Mouse (Mus musculus) c-Kit-negative CD71-positive TER-119-positive erythroid progenitor cells, embryonic 14.5 days (primary cell): ENCODE data around the gene Nipsnap2.
"Not testable (repeated sequence)": the region's sequence is repeated elsewhere in the genome, so short reads cannot be mapped to it uniquely, and the experiment has no call there.

Source experiments
- DNase-seq: peaks from one replicate; pipeline ENCODE4 v3.0.0-alpha.2; 2013; ENCODE audit warnings: low read depth, low spot score

Gene Nipsnap2

GRCm38 (mm10) chr5:129761865-129762540 lies 37.1 kb downstream of the Nipsnap2 start:
- no peak for DNase-seq

DNA sequence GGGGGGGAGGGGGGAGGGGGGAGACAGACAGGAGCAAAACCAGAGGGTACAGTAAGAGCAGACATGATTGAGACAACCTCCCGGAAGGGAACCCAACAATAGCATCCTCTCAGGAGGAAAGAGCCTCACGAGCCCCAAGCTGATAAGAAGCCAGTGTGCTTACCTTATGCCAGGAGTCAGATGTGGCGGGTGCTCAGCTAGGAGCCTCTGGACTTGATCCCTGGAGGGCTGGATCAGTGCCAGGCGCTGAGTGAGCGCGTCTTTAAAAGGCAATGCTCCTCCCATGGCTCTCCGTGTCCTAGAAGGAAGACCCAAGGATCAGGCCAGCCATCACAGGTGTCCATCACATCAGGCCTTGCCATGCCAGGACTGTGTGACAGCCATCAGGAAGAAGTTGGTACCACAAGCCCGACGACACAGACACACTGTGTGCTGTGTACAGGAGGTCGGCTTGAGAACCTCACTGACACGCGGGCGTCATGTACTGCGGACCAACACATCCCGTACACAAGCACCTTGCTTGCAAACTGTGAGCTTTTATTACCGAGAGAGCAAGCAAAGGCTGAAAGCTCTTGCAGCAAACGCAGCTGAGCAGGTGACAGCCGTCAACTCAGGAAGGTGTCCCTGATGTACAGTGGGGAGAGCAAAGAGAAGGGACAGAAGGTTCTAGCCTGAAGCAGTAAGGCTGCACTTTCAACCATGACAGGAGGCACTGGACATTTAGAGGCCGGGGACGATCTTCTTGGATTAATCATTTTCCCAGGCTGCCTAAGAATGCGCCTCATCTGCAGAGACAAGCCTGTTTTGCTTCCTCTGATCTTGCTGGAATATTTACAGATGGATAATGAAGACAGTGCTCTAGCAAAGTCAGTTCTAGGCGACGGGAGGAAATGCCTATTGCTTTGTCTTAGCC lies 45.8 kb downstream of the Nipsnap2 start:
- DNase-seq: no peak

DNA sequence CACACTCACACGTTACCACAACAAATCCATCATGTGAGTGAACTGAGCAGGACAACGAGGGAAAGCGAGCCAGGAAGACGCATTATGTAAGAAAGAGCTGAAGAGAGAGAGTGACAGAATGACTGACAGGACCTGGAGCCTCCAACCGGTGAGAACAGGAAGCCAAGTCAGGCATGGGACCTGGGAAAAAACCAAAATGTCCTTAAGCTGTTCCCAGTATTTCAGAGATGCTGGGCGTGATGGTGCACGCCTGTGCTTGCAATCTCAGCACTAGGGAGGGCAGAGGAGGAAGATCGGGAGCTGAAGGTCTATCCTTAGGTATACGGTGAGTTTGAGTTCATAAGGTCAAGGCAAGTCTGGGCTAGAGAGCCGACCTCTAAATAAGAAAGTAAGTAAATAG lies 47.6 kb downstream of the Nipsnap2 start:
- DNase-seq: no peak

DNA sequence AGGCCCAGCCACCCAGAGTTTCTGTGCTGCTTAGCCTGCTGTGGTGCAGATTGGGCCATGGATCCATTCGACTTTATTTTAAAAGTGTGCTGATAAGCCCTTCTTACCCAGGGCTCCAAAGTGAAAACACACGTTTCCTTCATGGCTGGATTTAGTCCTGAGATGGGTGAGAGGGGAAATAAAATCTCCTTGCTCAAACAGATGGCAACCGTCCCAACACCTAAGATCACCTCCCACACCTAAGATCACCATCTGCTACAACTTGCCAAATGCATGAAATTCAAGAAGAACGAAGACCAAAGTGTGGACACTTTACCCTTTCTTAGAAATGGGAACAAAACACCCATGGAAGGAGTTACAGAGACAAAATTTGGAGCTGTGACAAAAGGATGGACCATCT lies 48.5 kb downstream of the Nipsnap2 start:
- DNase-seq: not testable (repeated sequence)

DNA sequence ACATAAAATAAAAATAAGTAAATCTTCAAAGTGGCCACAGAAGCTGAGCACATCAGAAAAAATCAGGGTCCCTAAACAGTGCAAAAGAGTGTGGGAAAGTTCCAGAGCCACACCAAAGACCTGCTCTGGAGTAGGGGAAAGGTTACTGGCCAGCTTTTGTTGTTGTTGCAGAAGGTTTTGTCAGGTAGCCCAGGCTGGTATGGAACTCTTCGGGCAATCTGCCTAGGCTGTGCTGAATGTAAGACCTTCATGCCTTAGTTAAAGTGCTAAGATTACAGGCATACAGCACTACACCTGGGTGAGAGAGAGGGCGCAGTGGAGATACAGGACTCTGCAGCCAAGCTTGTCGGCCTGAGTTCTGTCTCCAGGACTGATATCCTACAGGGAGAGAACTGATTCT lies 49.8 kb downstream of the Nipsnap2 start:
- DNase-seq: no peak

- DNase-seq: no peak
These were observed 53.6 kb downstream of the Nipsnap2 start for GRCm38 (mm10) chr5:129778348-129778995.

DNA sequence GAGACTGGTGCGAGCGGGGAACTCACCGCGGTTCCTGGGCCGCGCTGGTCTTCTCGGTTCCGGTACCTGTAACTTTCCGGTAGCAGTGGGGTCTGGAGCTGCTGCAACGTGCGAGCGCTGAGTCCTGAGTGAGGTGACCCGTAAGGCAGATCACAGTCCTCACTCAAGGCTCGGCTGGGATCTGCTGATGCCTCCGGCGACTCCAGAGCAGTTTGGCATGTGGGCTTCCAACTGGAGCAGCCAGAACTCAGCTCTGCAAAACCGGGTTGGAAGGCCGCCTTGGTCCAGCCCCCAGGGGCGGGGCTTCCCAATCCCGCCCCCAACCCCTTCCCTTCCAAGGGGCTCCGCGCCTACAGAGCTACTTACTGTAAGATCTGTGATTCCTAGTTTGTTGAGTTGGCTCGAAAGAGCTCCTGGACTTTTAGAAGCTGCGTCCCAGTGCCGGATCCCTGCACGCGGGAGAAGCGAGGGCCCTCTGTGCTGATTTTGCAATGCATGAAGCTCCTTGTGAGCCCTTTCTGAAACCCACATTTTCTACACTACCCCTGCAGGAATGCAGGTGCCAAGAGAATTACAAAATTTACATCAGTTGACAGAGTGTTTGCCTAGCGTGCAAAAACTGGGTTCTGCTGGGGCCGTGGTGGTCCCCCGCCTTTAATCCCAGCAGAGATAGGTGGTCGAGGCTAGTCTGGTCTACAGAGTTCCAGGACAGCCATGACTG lies 54.3 kb downstream of the Nipsnap2 start:
- peak; percentile 39 for DNase-seq

DNA sequence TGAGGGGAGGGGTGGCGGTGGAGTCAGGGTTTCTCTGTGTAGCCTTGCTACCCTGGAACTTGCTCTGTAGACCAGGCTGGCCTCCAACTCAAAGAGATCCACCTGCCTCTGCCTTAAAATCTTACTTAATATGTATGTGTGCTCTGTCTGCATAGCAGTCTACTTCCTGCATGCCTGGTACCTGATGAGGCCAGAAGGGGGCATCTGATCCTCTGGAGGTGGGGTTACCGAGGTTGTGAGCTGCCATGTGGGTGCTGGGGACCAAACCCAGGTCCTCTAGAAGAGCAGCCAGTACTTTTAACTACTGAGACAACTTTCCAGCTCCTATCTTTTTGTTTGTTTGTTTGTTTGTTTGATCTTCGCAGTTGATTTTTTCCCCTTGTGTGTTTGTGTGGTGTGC lies 55.3 kb downstream of the Nipsnap2 start:
- DNase-seq: no peak

DNA sequence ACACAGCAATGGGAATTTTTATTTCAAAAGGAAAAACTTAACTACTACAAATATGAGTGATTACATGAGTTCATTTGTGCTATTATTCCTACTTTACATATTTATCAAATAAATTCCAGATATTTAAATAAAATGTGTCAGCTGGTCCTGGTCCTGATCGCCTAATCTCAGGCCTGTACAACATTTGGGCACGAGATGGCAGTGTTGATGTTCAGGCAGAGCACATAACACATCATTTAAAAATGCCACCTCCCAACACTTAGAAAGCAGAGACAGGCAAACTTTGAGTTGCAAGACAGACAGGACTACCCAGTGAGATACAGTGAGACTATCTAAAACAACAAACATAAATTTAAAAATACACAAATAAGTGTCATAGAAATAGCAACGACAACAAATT lies 57.3 kb downstream of the Nipsnap2 start:
- no peak for DNase-seq

GRCm38 (mm10) chr5:129785235-129785870 lies 60.5 kb downstream of the Nipsnap2 start:
- no peak for DNase-seq

- no peak for DNase-seq
These were observed 61.3 kb downstream of the Nipsnap2 start for GRCm38 (mm10) chr5:129786161-129786560.

GRCm38 (mm10) chr5:129786818-129787790 lies 62.2 kb downstream of the Nipsnap2 start, which contains the start of gene Psph:
Psph (minus strand) TSS chr5:129787449.
- peak; percentile 98 for DNase-seq

DNA sequence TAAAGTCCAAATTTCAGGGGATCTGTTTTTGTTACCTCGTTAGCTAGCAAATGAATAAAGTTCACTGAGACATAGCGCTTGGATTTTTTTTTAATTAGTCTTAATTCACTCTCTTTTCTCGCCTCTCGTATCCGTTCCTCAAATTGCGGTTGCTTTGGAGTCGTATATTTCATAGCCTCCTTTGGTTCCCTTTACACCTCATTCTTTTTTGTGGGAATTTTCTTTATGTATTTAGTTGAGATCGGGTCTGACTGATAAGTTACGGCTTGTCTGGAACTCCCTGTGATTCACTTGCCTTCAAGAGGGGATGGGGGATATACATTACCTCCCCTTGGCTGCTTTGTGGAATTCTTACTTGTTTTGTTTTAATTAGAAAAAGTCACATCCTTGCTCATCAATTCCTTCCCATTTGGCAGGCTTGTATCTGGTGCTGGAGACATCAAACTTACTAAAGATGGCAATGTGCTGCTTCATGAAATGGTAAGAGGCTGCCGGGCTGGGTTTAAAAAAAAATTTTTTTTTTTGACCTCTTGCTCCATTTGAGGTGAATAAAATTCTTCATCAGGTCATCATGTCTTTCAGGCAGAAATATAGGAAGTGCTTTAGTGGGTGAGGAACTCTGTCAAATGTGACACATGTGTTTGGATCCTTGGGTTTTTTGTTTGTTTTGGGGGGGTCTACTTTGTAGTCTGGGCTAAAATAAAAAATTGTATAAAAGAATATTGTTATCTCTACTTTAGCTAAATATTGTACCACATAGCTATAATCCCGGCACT lies 63.1 kb downstream of the Nipsnap2 start:
- DNase-seq: no peak

DNA sequence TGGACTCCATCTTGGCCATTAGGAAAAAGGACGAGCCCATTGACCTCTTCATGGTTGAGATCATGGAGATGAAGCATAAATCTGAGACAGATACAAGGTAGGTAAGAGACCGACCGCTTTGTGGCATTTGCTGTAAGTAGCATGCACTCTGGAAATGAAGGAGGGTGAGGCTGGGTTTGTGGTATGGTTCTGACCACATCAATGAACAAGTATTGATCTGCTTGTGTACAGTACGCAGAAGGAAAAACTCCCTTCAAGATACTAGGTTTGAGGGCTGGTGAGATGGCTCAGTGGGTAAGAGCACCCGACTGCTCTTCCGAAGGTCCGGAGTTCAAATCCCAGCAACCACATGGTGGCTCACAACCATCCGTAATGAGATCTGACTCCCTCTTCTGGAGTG lies 65.7 kb downstream of the Nipsnap2 start:
- not testable (repeated sequence) for DNase-seq
